Mouse (Mus musculus) liver, embryonic 14.5 days (tissue): Measurements from ENCODE around the gene Gm28372. TPM values are rescaled to one million over a fixed set of nuclear protein-coding genes. Genes with fewer than 3 reads are reported as not detected.
A peak's percentile ranks its signal among the peaks of the same experiment; 100 is the strongest.

Experiments used
- ATAC-seq: fragments of 200-750 bp; cut with Nextera tagmentation; 2 replicates; pipeline ENCODE4 v1.8.0; 2017; ENCODE audit warnings: moderate number of reproducible peaks, mild to moderate bottlenecking, moderate library complexity; ENCODE audit not compliant: insufficient read depth
- DNase-seq, 3 experiments: peaks; one replicate each; pipeline ENCODE4 v3.0.0-alpha.2; 2012 to 2013; ENCODE audit warnings: low read depth in 3 of 3, low spot score in 3 of 3
- H3K27ac ChIP-seq: fragments of 300-500 bp; sonication (generic); 2 replicates; pipeline ENCODE4 v1.5.1; 2014; ENCODE audit warnings: moderate library complexity, mild to moderate bottlenecking, control low read depth, inconsistent platforms
- H3K27me3 ChIP-seq: fragments of 300-500 bp; sonication (generic); 2 replicates; pipeline ENCODE4 v1.6.1; 2014; ENCODE audit warnings: mild to moderate bottlenecking, low read length, moderate library complexity; ENCODE audit not compliant: control insufficient read depth, insufficient read depth
- H3K36me3 ChIP-seq: fragments of 300-500 bp; sonication (generic); replicated peaks from 2 replicates; pipeline ENCODE4 v1.6.1; 2014; ENCODE audit warnings: low read depth; ENCODE audit not compliant: control insufficient read depth, insufficient read depth
- H3K4me1 ChIP-seq, 2 experiments: fragments of 200-500 bp in 1 of 2; fragments of 300-500 bp in 1 of 2; sonication (generic) in 1 of 2; replicated peaks; 2 replicates each; pipeline ENCODE4 v1.6.1; 2012 to 2014; ENCODE audit warnings: antibody characterized with exemption in 1 of 2, inconsistent platforms in 1 of 2, low read length in 1 of 2; ENCODE audit not compliant: control insufficient read depth in 2 of 2, insufficient read depth in 2 of 2
- H3K4me2 ChIP-seq: fragments of 300-500 bp; sonication (generic); 2 replicates; pipeline ENCODE4 v1.6.1; 2014; ENCODE audit warnings: low read depth, mild to moderate bottlenecking, control low read depth, moderate library complexity
- H3K4me3 ChIP-seq, 2 experiments: fragments of 200-500 bp in 1 of 2; fragments of 300-500 bp in 1 of 2; sonication (generic) in 1 of 2; 2 replicates each; pipeline ENCODE4 v1.5.1; 2012 to 2014; ENCODE audit warnings: low read depth in 2 of 2, low read length in 2 of 2, mild to moderate bottlenecking in 2 of 2, control low read depth in 1 of 2, inconsistent platforms in 1 of 2, moderate library complexity in 1 of 2; ENCODE audit not compliant: insufficient read depth in 1 of 2
- H3K9ac ChIP-seq: fragments of 300-500 bp; sonication (generic); replicated peaks from 2 replicates; pipeline ENCODE4 v1.6.1; 2014; ENCODE audit warnings: mild to moderate bottlenecking, control low read depth, moderate library complexity
- H3K9me3 ChIP-seq: fragments of 300-500 bp; sonication (generic); 2 replicates; pipeline ENCODE4 v1.6.1; 2016; ENCODE audit warnings: low read length, mixed read lengths; ENCODE audit not compliant: control insufficient read depth
- CTCF ChIP-seq: IDR thresholded peaks from 2 replicates; pipeline ENCODE4 v1.5.1; 2016; ENCODE audit warnings: antibody characterized with exemption, low read depth, control low read depth
- EP300 ChIP-seq: IDR thresholded peaks from 2 replicates; pipeline ENCODE4 v1.6.1; 2016; ENCODE audit warnings: antibody characterized with exemption, low read depth
- WGBS: fragments of 180-500 bp; shearing (Covaris S2); extraction: QIAGEN DNeasy Blood & Tissue Kit; methylation state at CpG from one replicate; pipeline ENCODE4 v1.1.7; 2014; ENCODE audit not compliant: insufficient replicate concordance; 5-methylcytosine and 5-hydroxymethylcytosine counted together
- polyA plus RNA-seq, 2 experiments: library from polyadenylated mRNA; depleted of rRNA in 1 of 2; stranded (reverse) in 1 of 2; unstranded in 1 of 2; fragments of >200 nt; fragmentation: Nextera tagmentation in 1 of 2; extraction: Ambion mirVana in 1 of 2; gene quantifications; 2 replicates each; pipeline versions ENCODE4 v1.2.1 to v1.2.3; 2012 to 2014

The Gm28372 gene
- polyA plus RNA-seq, 2 experiments: not detected

- H3K4me2 ChIP-seq: no peak overlapping the region
- ATAC-seq: peak; percentile 76
- WGBS: 46% methylated on average over 10 of the region's 10 CpGs
- no peak overlapping the region for H3K9ac ChIP-seq
- TF ChIP-seq CTCF: peak; percentile 76
- TF ChIP-seq EP300: peak; percentile 44
- H3K9me3 ChIP-seq: no peaks in the 10 kb centered on the region
- H3K27me3 ChIP-seq: no peaks in the 10 kb centered on the region
- H3K27ac ChIP-seq: no peak overlapping the region
- H3K4me3 ChIP-seq: no peak overlapping the region
- DNase-seq: peak; percentile 35 to 53 (median 48)
- H3K4me1 ChIP-seq: peaks cover 7 to 9% of the 10 kb centered on the region in 2 experiments; a peak in 3 of 4 replicates
- peaks cover 43% of the 10 kb centered on the region for H3K36me3 ChIP-seq
Observed at GRCm38 (mm10) chr2:130442162-130442561, 37.1 kb downstream of the Gm28372 start.

- no peak for ATAC-seq
- no peak overlapping the region for H3K4me3 ChIP-seq
- H3K4me2 ChIP-seq: no peak overlapping the region
- H3K27ac ChIP-seq: no peak overlapping the region
- peaks cover 6% of the 10 kb centered on the region for H3K36me3 ChIP-seq
- TF ChIP-seq CTCF (peak; percentile 7; the same call in 1 of the 2 replicates), EP300 (no peak)
- H3K9ac ChIP-seq: no peak overlapping the region
- H3K4me1 ChIP-seq: peaks cover 10 to 22% of the 10 kb centered on the region in 2 experiments
- H3K27me3 ChIP-seq: peaks cover 6% of the 10 kb centered on the region
- DNase-seq: no peak
- H3K9me3 ChIP-seq: no peaks in the 10 kb centered on the region
Observed at GRCm38 (mm10) chr2:130448449-130448848, 43.4 kb downstream of the Gm28372 start.

GRCm38 (mm10) chr2:130449021-130449793 lies 44.2 kb downstream of the Gm28372 start:
- H3K27ac ChIP-seq: no peak overlapping the region
- TF ChIP-seq CTCF: no peak
- no peak for TF ChIP-seq EP300
- DNase-seq (no peak), ATAC-seq (no peak)
- H3K9ac ChIP-seq: 0 out of 2 replicates have a peak overlapping the region, but pooled peaks have one; percentile 17
- peaks cover 12 to 24% of the 10 kb centered on the region in 2 experiments for H3K4me1 ChIP-seq
- peak overlapping the region; percentile 74 for H3K4me2 ChIP-seq
- H3K36me3 ChIP-seq: peaks cover 2% of the 10 kb centered on the region; the same call in 1 of the 2 replicates
- peak overlapping the region; percentile 70 to 83 for H3K4me3 ChIP-seq
- H3K27me3 ChIP-seq: peaks cover 6% of the 10 kb centered on the region
- H3K9me3 ChIP-seq: no peaks in the 10 kb centered on the region
- 8% methylated on average over 17 of the region's 17 CpGs for WGBS

GRCm38 (mm10) chr2:130449794-130450433 lies 44.9 kb downstream of the Gm28372 start, which contains the start of gene Ptpra:
Gene Ptpra (plus strand): TSS chr2:130450278.
- peak within 1 kb of the TSS; percentile 70 to 83 for H3K4me3 ChIP-seq
- TF ChIP-seq CTCF: no peak
- TF ChIP-seq EP300: no peak
- H3K4me1 ChIP-seq: peaks cover 16 to 30% of the 10 kb centered on the region in 2 experiments
- peak within 1 kb of the TSS; percentile 74 for H3K4me2 ChIP-seq
- H3K9me3 ChIP-seq: no peaks in the 10 kb centered on the region
- H3K27ac ChIP-seq: peak within 1 kb of the TSS; percentile 59; the same call in 1 of the 2 replicates
- H3K27me3 ChIP-seq: peaks cover 6% of the 10 kb centered on the region
- 1% methylated on average over 50 of the region's 50 CpGs for WGBS
- ATAC-seq: peak; percentile 99
- peak; percentile 76 to 79 (median 77) for DNase-seq
- no peaks in the 10 kb centered on the region; the same call in 1 of the 2 replicates for H3K36me3 ChIP-seq
- peak within 1 kb of the TSS; percentile 90 for H3K9ac ChIP-seq

- Histone ChIP-seq H3K36me3 (no peaks in the 10 kb centered on the region), H3K9ac (peak overlapping the region; percentile 90), H3K4me3 (peak overlapping the region; percentile 70 to 83), H3K4me2 (peak overlapping the region; percentile 74), H3K27ac (peak overlapping the region; percentile 59; the same call in 1 of the 2 replicates), H3K4me1 (peaks cover 16 to 30% of the 10 kb centered on the region in 2 experiments), H3K9me3 (no peaks in the 10 kb centered on the region), H3K27me3 (peaks cover 6% of the 10 kb centered on the region)
- TF ChIP-seq CTCF (no peak), EP300 (no peak)
- ATAC-seq (peak; percentile 94), DNase-seq (peak; percentile 53 to 59 (median 55))
- 1% methylated on average over 47 of the region's 47 CpGs for WGBS
Observed at GRCm38 (mm10) chr2:130450434-130450796, 45.4 kb downstream of the Gm28372 start.
